Mouse (Mus musculus) limb, embryonic 14.5 days (tissue): ENCODE measurements at regions not wholly inside any gene's neighbourhood (a gene's known extent, or its start where the extent isn't known, plus 50 kb on each side); places are given as distances from the start of the nearest gene placed in this dataset.
A peak's percentile ranks its signal among the peaks of the same experiment; 100 is the strongest.

Experiments used
- ATAC-seq: fragments of 200-750 bp; cut with Nextera tagmentation; 2 replicates; pipeline ENCODE4 v1.8.0; 2017; ENCODE audit warnings: low read depth, moderate number of reproducible peaks, moderate TSS enrichment; ENCODE audit not compliant: low FRiP score
- DNase-seq: peaks from one replicate; pipeline ENCODE4 v3.0.0-alpha.2; 2015; ENCODE audit warnings: low spot score
- H3K27ac ChIP-seq: fragments of 300-500 bp; sonication (generic); replicated peaks from 2 replicates; pipeline ENCODE4 v1.5.1; 2014; ENCODE audit warnings: low read depth, mild to moderate bottlenecking, low read length, moderate library complexity, mixed read lengths
- H3K27me3 ChIP-seq: fragments of 300-500 bp; sonication (generic); 2 replicates; pipeline ENCODE4 v1.6.1; 2014; ENCODE audit warnings: low read length, mixed read lengths; ENCODE audit not compliant: control insufficient read depth, insufficient read depth
- H3K36me3 ChIP-seq: fragments of 300-500 bp; sonication (generic); 2 replicates; pipeline ENCODE4 v1.6.1; 2014; ENCODE audit warnings: mild to moderate bottlenecking, low read length, moderate library complexity, mixed read lengths; ENCODE audit not compliant: control insufficient read depth, insufficient read depth
- H3K4me1 ChIP-seq: fragments of 300-500 bp; sonication (generic); 2 replicates; pipeline ENCODE4 v1.6.1; 2014; ENCODE audit warnings: antibody characterized with exemption, low read length, mixed read lengths; ENCODE audit not compliant: control insufficient read depth, insufficient read depth
- H3K4me2 ChIP-seq: fragments of 300-500 bp; sonication (generic); replicated peaks from 2 replicates; pipeline ENCODE4 v1.6.1; 2014; ENCODE audit warnings: low read depth, mild to moderate bottlenecking, low read length, moderate library complexity; ENCODE audit not compliant: severe bottlenecking
- H3K4me3 ChIP-seq: fragments of 300-500 bp; sonication (generic); replicated peaks from 2 replicates; pipeline ENCODE4 v1.5.1; 2014; ENCODE audit warnings: low read length
- H3K9ac ChIP-seq: fragments of 300-500 bp; sonication (generic); 2 replicates; pipeline ENCODE4 v1.6.1; 2014; ENCODE audit warnings: mild to moderate bottlenecking, low read depth, low read length, moderate library complexity; ENCODE audit not compliant: severe bottlenecking
- H3K9me3 ChIP-seq: fragments of 300-500 bp; sonication (generic); 2 replicates; pipeline ENCODE4 v1.6.1; 2016; ENCODE audit warnings: low read length; ENCODE audit not compliant: control insufficient read depth
- POLR2A ChIP-seq: fragments of 200-500 bp; IDR thresholded peaks from 2 replicates; pipeline ENCODE4 v1.8.0; 2012; ENCODE audit warnings: inconsistent platforms, mild to moderate bottlenecking, moderate library complexity, borderline replicate concordance; ENCODE audit not compliant: insufficient read depth, insufficient read length; ENCODE audit errors: extremely low read depth
- WGBS: fragments of 180-500 bp; shearing (Covaris S2); extraction: QIAGEN DNeasy Blood & Tissue Kit; methylation state at CpG from one replicate; pipeline ENCODE4 v1.1.7; 2014; 5-methylcytosine and 5-hydroxymethylcytosine counted together

- Histone ChIP-seq H3K4me3 (no peak overlapping the region; the same call in 1 of the 2 replicates), H3K9ac (peak overlapping the region; percentile 2; the same call in 1 of the 2 replicates), H3K36me3 (no peaks in the 10 kb centered on the region), H3K27me3 (no peaks in the 10 kb centered on the region), H3K9me3 (no peaks in the 10 kb centered on the region), H3K27ac (peak overlapping the region; percentile 70), H3K4me2 (peak overlapping the region; percentile 33), H3K4me1 (peaks cover 17% of the 10 kb centered on the region)
- DNase-seq (peak; percentile 67), ATAC-seq (peak; percentile 41; the same call in 1 of the 2 replicates)
- no peak for TF ChIP-seq POLR2A
- 15% methylated on average over 5 of the region's 5 CpGs for WGBS
Observed at GRCm38 (mm10) chr10:39228027-39228426, 64.4 kb upstream of the Ccn6 start.

DNA sequence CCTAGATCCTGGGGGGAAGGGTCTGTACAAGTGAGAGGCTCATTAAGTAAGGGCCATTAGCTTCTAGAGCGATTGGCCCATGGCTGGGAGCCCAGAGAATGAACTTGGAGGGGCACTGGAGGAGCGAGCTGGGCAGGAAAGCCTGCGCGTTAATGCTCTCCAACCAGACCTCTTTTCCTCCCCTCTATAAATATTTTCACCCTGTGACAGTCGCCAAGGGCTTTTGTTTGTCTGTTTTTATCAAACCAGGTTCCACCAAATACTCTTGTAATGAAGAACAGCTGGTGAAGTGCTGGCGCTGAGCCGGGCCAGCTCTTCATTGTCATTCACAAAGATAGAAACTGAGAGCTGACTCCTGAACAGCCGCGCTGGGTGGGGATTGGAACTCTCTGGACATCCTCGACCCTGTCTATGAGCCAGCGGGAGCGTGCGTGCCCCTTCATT is 63.9 kb upstream of the Ccn6 start:
- peak; percentile 79 for ATAC-seq
- H3K27ac ChIP-seq = peak overlapping the region; percentile 70; the same call in 1 of the 2 replicates
- H3K4me3 ChIP-seq = no peak overlapping the region; the same call in 1 of the 2 replicates
- H3K9ac ChIP-seq = peak overlapping the region; percentile 2; the same call in 1 of the 2 replicates
- 12% methylated on average over 13 of the region's 13 CpGs for WGBS
- no peak for TF ChIP-seq POLR2A
- DNase-seq = peak; percentile 85
- H3K9me3 ChIP-seq = no peaks in the 10 kb centered on the region
- H3K4me1 ChIP-seq = peaks cover 17% of the 10 kb centered on the region
- H3K4me2 ChIP-seq = peak overlapping the region; percentile 33
- H3K27me3 ChIP-seq = no peaks in the 10 kb centered on the region
- no peaks in the 10 kb centered on the region for H3K36me3 ChIP-seq

DNA sequence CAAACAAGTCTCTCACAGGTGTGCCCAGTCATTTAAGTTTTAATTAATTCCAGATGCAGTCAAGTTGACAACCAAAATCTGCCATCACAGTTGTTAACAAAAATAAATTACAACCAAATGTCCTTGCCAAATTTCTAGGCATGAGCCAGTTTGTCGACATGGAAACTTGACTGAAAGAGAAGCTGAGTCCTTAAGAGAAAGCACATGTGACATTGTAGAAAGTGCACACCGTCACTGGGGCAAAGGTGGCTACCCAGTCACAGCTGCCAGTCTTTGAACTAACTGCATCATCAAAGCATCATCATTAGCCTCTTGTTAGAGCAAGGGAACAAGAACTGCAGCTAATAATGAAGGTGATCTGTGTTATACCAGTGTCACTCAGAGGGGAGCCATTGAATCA is 62.9 kb upstream of the Ccn6 start:
- no peak overlapping the region for H3K4me2 ChIP-seq
- ATAC-seq (no peak), DNase-seq (peak; percentile 29)
- H3K36me3 ChIP-seq = no peaks in the 10 kb centered on the region
- no peak overlapping the region for H3K27ac ChIP-seq
- no peak overlapping the region for H3K9ac ChIP-seq
- WGBS = 12% methylated on average over 2 of the region's 2 CpGs
- no peak for TF ChIP-seq POLR2A
- H3K4me3 ChIP-seq = no peak overlapping the region
- H3K4me1 ChIP-seq = peaks cover 17% of the 10 kb centered on the region
- H3K9me3 ChIP-seq = no peaks in the 10 kb centered on the region
- no peaks in the 10 kb centered on the region for H3K27me3 ChIP-seq

DNA sequence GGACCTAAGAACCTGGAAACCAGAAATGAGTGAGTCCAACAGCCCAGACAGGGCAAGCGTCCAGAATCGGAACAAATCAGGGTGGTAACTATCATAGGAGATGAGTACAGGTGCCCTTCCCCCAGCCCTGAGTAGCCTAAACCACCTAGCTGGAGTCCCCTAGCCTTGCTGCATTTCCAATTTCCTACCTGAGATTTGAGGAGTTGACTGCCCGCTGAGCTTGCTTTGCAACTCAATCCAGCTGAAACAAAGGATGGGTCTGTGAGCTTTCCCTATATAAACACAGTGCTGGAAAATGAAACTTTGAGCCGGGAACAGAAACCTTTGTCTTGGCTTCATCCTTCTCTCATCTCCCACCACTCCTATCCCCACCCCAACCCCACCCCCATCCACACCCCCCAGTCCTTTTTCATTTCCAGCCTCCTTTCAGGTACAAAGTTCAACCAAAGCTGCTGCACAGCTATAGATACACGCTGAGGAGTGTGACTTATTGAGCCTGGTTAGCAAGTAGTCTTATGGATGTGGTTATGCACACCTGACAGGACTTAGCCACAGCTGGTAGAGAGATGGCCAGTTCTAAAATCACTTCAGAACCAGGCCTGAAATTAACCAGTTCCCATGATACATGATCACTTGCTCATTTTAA is 61.0 kb upstream of the Ccn6 start:
- DNase-seq = no peak
- no peak for TF ChIP-seq POLR2A
- H3K27ac ChIP-seq = no peak overlapping the region
- no peak overlapping the region for H3K4me2 ChIP-seq
- H3K9me3 ChIP-seq = no peaks in the 10 kb centered on the region
- 53% methylated on average over 5 of the region's 5 CpGs for WGBS
- no peak for ATAC-seq
- no peaks in the 10 kb centered on the region for H3K36me3 ChIP-seq
- H3K27me3 ChIP-seq = no peaks in the 10 kb centered on the region
- H3K4me3 ChIP-seq = no peak overlapping the region
- H3K9ac ChIP-seq = no peak overlapping the region
- H3K4me1 ChIP-seq = peaks cover 17% of the 10 kb centered on the region

- 89% methylated on average over 2 of the region's 2 CpGs for WGBS
Observed at GRCm38 (mm10) chr10:39221028-39221427, 57.4 kb upstream of the Ccn6 start.

More at GRCm38 (mm10) chr10:39221028-39221427, 57.4 kb upstream of the Ccn6 start:
- DNase-seq (peak; percentile 54), ATAC-seq (no peak)
- Histone ChIP-seq H3K27ac (no peak overlapping the region), H3K9me3 (0 out of 2 replicates have a peak, but pooled peaks cover 6% of the 10 kb centered on the region), H3K4me2 (no peak overlapping the region), H3K9ac (no peak overlapping the region), H3K4me1 (peaks cover 9% of the 10 kb centered on the region), H3K27me3 (no peaks in the 10 kb centered on the region), H3K4me3 (no peak overlapping the region), H3K36me3 (no peaks in the 10 kb centered on the region)
- TF ChIP-seq POLR2A = no peak
